Mouse (Mus musculus): ENCODE measurements around the gene Gm21739. TPM values are rescaled to one million over a fixed set of nuclear protein-coding genes. Genes with fewer than 3 reads are reported as not detected.
"Not testable (repeated sequence)": the region's sequence is repeated elsewhere in the genome, so short reads cannot be mapped to it uniquely, and the experiment has no call there.

Gene Gm21739
- polyA plus RNA-seq (2014; fragmentation: Nextera tagmentation; extraction: Ambion mirVana) = not detected in 2 replicates

DNA sequence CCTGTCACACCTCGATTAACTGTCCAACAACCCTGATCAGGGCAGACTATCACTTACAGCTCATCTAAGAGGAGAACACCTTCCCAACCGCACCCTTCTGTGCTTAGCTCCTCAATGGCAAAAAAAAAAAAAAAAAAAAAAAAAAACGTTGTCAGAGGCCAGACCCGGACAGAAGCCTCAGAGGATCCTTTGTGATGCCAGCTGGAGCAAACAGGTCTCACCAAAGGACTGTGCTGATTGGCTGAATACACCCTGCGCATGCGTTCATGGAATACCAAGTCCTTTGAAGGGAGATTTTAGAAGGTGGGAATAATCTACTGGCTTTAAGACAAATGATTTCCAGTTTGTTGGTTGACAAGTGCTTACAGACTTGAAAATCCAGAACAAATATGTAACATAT is at the start of gene Gm21739:
Gm21739 (minus strand) TSS at position 101 of the 400 bp plus-strand sequence.
- not testable (repeated sequence) for H3K4me1 ChIP-seq (replicated peaks; ENCODE audit: control insufficient read depth, insufficient read depth, low read length); H3K36me3 ChIP-seq (ENCODE audit: control insufficient read depth, insufficient read depth, low read length); H3K9me3 ChIP-seq (ENCODE audit: control insufficient read depth, low read length); H3K4me3 ChIP-seq (ENCODE audit: low read depth, low read length); DNase-seq (ENCODE audit: low spot score); H3K27me3 ChIP-seq (replicated peaks; ENCODE audit: control insufficient read depth, insufficient read depth, low read length); ATAC-seq (replicated peaks; ENCODE audit: low FRiP score); H3K27ac ChIP-seq (ENCODE audit: low read depth, low read length); H3K4me2 ChIP-seq; H3K9ac ChIP-seq (ENCODE audit: low read depth, low read length)
- no CpG with 5 or more reads among the region's 6 CpGs for WGBS

Measured in liver, embryonic 11.5 days (tissue).